Mouse (Mus musculus): ENCODE measurements at regions not wholly inside any gene's neighbourhood (a gene's known extent, or its start where the extent isn't known, plus 50 kb on each side); places are given as distances from the start of the nearest gene placed in this dataset.

- no peak for TF ChIP-seq POLR2A (IDR thresholded peaks at IDR 0.05; ENCODE audit: insufficient read depth, low read depth, low read length)
- TF ChIP-seq CTCF (IDR thresholded peaks at IDR 0.05; ENCODE audit: insufficient read depth, low read depth, low read length) = no peak
These were observed 221.7 kb upstream of the Veph1 start for GRCm38 (mm10) chr3:66518289-66518688.
